Mouse (Mus musculus) ovary, adult 18-20 months (tissue): ENCODE data around the gene Hmg20a.

ENCODE experiments used
- DNase-seq: peaks from one replicate; pipeline ENCODE4 v3.0.0; 2022; ENCODE audit warnings: low spot score, mixed read lengths

Hmg20a gene

DNA sequence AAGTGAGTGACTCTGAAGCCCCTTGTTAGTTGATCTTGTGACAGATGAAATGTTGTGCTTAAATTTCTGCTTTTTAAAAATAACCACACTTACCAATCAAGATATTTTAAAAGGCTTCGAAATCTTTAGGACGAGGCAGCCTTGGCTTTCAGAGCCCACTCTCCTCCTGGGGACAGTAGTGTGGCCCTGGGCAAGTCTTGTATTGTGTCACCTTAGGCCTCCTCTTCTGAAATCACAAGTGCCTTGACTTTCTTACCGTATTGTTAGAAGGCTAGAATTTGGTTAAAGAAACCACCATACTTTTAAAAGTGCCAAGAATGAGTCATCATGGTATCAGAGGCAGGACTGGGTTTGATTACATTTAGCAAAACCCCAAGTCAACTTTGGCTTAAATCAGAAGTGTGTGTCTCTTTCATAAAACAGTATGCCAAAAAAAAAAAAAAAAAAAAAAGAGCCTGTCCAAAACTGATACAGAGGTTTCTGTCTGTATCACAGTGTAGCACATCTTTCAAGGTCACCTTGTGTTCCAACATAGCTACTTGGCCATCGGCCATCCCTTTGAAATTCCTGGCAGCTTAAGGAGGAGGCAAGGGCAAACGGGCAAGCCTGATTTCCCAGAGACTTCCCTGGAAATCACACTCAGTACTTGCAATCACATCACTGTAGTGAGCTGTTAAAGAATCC is 78.9 kb downstream of the Hmg20a start:
- peak; percentile 93 for DNase-seq

DNA sequence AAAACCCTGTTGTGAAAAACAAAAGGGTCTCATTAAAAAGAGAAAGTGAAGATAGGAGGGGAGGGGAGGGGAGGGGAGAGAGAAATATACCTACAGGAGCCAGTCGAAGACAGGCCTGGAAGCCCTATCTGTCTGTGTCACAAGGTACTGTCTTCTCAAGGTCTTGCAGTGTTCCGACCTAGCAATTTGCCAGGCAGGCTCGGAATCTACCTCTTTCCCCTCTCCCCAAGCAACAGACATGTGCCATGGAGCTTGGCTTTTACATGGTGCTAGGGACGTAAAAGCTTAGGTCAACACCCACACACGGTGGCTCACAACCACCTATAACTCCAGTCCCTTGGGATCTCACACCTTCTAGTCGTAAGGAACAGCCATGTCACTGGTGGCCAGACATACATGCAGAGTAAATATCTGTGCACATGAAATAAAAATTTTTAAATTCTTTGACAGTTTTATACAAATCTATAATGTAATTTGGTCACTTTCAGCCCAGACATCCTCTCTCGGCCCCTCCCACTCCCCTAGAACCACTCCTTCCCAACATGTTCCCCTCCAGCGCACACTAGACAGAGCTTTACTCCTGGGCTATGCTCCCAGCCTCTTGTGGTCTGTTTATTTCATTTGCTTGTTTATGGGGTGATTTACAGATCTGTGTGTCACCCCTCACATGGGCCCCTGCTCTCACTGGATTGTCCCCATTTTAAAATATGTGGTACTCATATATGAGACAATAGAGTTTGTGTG is 81.1 kb downstream of the Hmg20a start:
- DNase-seq: no peak

GRCm38 (mm10) chr9:56500893-56501590 is 82.6 kb downstream of the Hmg20a start:
- DNase-seq: no peak

GRCm38 (mm10) chr9:56501721-56502542 is 83.5 kb downstream of the Hmg20a start:
- DNase-seq: peak; percentile 65

DNA sequence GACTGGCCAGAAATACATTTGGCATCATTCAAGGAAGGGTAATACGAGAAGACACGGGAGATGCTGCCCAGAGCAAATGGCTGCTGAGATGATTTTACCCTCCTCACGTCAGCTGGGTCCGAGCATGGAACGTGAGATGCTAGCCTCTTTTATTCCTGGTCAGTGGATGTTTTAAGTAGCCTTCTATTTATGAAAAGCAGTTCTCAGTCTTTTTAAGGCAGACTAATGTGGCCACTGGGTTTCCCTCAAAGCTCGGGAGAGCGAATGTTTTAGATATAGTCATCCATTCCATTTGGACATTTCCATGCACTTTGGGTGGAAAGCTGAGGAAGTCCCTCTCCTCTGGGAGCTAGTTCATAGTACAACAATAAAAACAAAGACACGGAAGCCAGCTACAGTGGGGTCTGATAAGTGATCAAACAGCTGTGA is 84.1 kb downstream of the Hmg20a start:
- DNase-seq: no peak

GRCm38 (mm10) chr9:56503621-56504500 is 85.5 kb downstream of the Hmg20a start:
- DNase-seq: no peak

DNA sequence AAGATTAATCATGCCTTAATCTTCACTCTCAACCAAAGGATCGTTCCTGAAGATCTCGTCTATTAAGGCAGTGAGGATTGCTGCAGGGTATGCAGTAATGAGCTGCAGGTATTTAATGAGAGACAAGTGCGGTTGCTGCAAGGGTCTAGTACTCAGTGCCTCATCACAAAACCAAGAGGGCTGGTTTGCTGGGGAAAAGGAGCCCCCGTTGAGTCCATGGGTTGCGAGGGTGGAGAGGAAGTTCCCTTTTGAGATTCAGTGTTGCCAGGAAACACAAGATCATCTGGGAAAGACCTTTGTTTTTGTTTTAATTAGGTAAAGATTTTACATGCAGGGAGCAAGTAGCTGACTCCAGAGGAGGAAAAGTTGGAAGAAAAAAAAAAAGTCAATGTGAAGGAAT is 86.1 kb downstream of the Hmg20a start:
- DNase-seq: no peak

- no peak for DNase-seq
These were observed 86.8 kb downstream of the Hmg20a start for GRCm38 (mm10) chr9:56505083-56505792.

DNA sequence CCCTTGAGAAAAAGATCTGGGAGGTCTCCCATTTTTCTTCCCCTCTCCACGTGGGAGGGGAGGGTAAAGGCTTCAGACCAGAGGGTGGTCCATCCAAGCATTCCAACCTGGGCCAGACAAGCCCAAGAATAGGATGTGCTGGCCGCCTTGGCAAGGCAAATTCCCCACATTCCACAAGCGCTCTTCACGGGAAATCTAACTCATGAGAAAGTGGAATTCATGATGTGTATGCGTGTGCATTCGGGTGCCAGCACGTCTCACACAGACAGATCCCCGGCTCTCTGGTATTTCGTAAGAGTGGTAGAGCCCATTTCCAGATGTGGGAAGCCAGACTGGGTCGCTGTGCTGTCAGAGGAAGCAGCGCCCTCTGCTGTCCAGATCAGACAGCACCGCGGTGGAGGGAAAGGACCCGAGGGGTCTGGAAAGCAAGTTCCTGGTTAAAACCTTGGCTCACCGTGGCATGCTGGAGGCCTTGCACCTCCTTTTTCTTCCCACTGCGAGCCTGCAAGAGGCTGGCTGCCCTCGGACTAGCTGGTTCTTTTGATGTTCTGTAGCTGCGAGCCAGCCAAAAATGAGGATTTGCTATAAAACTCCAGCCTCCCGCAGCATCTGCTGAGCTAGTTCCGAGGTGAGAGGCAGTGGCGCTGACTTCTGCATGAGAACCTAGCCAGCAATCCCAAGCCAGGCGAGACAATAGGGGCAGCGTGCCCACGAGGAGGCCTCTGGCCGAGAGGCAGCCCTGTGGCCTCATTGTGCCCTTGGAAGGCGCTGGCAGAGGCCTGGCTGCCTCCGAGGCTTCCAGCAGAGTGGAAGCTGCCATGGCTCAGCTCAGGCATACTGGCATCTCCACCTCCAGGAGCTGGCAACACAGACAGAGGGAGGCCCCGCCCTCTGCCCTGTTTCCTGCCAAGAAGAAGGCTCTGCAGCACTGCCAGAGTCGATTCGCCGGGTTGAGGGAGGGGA is 87.7 kb downstream of the Hmg20a start:
- peak; percentile 87 for DNase-seq

- DNase-seq: no peak
These were observed 88.7 kb downstream of the Hmg20a start for GRCm38 (mm10) chr9:56506931-56507681.

GRCm38 (mm10) chr9:56507682-56508061 is 89.3 kb downstream of the Hmg20a start:
- no peak for DNase-seq

GRCm38 (mm10) chr9:56508835-56509451 is 90.5 kb downstream of the Hmg20a start:
- peak; percentile 32 for DNase-seq

DNA sequence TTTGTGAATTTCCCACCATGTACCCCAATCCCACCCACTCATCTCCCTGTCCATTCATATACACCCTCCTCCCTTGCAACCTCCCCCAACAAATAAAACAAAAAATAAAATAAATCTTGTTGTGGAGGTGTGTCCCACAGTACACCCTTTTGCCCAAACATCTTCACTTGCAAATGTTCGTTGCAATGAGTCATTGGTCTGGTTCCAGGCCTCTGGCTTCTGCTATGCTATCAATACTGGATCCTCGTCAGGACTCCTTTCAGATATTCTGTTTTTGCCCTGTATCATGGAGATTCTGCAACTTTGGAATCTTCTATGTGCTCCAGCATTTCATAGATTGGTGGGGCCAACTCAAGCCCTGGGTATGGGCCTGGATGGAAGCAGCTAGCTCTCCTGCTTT is 91.9 kb downstream of the Hmg20a start:
- DNase-seq: no peak

DNA sequence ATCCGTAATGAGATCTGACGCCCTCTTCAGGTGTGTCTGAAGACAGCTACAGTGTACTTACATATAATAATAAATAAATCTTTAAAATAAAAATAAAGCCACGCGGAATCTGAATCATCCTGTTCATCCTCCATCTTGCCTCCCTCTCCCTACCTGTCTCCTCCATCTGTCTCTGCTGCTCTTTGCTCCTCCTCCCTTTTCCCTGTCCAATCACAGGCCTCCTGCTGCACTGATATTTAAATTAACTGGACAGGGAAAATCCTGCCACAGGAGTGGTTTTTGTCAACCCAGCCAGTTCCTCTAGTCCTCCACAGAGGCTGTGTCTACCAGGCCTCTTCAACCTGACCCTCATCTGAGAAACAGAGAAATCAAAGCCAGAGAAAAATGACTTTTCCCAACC is 94.1 kb downstream of the Hmg20a start:
- DNase-seq: no peak

DNA sequence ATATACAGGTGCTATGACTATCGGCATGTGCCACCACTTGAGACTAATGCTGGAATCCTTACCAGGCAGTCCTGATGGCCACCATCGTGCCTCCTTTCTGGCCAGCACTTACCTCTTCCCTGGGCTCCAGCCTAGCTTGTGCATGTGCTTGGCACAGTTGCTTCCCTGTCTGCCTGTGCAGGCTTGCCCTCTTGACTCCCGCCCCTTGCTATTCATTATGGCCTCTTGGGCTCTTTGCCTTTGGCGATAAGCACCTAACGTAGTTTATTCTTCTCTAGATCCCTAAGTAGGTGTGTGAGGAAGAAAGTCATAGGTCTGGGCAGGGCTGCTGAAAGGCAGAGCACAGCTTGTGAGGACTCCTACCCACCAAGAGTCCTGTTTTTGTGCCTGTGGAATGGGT is 96.7 kb downstream of the Hmg20a start:
- no peak for DNase-seq

- DNase-seq: no peak
These were observed 97.8 kb downstream of the Hmg20a start for GRCm38 (mm10) chr9:56516219-56516618.

DNA sequence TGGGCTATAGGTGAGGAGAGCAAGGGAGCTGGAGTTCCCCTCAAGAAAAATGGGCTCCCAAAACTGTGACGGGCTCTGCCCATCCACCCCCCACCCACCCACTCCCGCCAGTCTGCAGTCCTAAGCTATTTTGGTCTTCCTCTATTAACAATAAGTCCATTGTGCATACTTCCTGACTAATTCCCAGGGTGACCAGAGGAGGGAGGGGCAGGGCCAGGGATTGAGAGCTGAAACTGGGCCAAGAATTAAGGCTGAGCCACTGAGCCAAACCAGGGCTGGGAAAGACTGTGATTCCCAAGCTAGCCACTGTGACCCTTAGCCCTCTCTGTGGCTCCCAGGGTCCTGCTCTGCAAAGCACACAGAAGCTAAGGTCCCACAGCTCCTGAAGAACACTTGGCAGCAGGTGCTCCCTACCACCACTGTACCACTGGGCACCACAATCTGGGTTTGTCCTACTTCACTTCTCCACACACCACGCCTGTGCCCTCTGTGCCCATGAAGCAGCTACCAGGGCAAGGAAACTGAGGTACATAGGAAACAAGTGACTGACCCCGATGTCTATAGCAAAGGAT is 98.4 kb downstream of the Hmg20a start:
- DNase-seq: no peak

GRCm38 (mm10) chr9:56522281-56522680 is 103.9 kb downstream of the Hmg20a start:
- DNase-seq: no peak
